Mouse (Mus musculus) ES-E14 (cell line): Measurements from ENCODE around the gene Col2a1. TPM values are rescaled to one million over a fixed set of nuclear protein-coding genes. Genes with fewer than 3 reads are reported as not detected.

Experiments
- DNase-seq: peaks from one replicate; pipeline ENCODE4 v3.0.0-alpha.2; 2013; ENCODE audit warnings: low read depth, low spot score
- H3K27ac ChIP-seq: 2 replicates; pipeline ENCODE4 v1.5.1; 2012; ENCODE audit warnings: low read depth, mild to moderate bottlenecking, low read length, moderate library complexity, mixed read lengths; ENCODE audit not compliant: poor library complexity, insufficient read depth, severe bottlenecking
- H3K36me3 ChIP-seq: 2 replicates; pipeline ENCODE4 v1.6.1; 2012; ENCODE audit warnings: mild to moderate bottlenecking, low read length, moderate library complexity, mixed read lengths; ENCODE audit not compliant: control insufficient read depth, poor library complexity, insufficient read depth, severe bottlenecking
- H3K4me1 ChIP-seq, 2 experiments: fragments of 150-350 bp in 1 of 2; sonication (generic) in 1 of 2; 2 replicates each; pipeline ENCODE4 v1.6.1; 2012; ENCODE audit warnings: low read length in 2 of 2, mild to moderate bottlenecking in 1 of 2, mixed read lengths in 1 of 2; ENCODE audit not compliant: control insufficient read depth in 2 of 2, insufficient read depth in 2 of 2, poor library complexity in 1 of 2
- H3K4me3 ChIP-seq, 2 experiments: fragments of 150-350 bp in 1 of 2; sonication (generic) in 1 of 2; 2 replicates each; pipeline ENCODE4 v1.5.1; 2012; ENCODE audit warnings: low read length in 2 of 2, low read depth in 1 of 2, mild to moderate bottlenecking in 1 of 2, mixed read lengths in 1 of 2; ENCODE audit not compliant: insufficient read depth in 1 of 2, poor library complexity in 1 of 2, severe bottlenecking in 1 of 2
- H3K9ac ChIP-seq: 2 replicates; pipeline ENCODE4 v1.6.1; 2012; ENCODE audit warnings: low read depth, mild to moderate bottlenecking, low read length, mixed read lengths; ENCODE audit not compliant: poor library complexity, insufficient read depth, severe bottlenecking
- H3K9me3 ChIP-seq: fragments of 150-350 bp; sonication (generic); 2 replicates; pipeline ENCODE4 v1.6.1; 2012; ENCODE audit warnings: low read depth, mild to moderate bottlenecking, low read length; ENCODE audit not compliant: control insufficient read depth, insufficient read depth
- CHD2 ChIP-seq: IDR thresholded peaks from 2 replicates; pipeline ENCODE4 v1.6.1; 2014; ENCODE audit warnings: mild to moderate bottlenecking, low read depth, low read length, inconsistent platforms
- HCFC1 ChIP-seq: IDR thresholded peaks from 2 replicates; pipeline ENCODE4 v1.6.1; 2012; ENCODE audit warnings: low read length, inconsistent platforms, borderline replicate concordance; ENCODE audit not compliant: insufficient read depth
- MAFK ChIP-seq: IDR thresholded peaks from 2 replicates; pipeline ENCODE4 v1.6.1; 2014; ENCODE audit warnings: mild to moderate bottlenecking, low read depth, low read length, inconsistent platforms; ENCODE audit not compliant: insufficient read depth
- ZC3H11A ChIP-seq: IDR thresholded peaks from 2 replicates; pipeline ENCODE4 v1.6.1; 2012; ENCODE audit warnings: low read depth, mild to moderate bottlenecking, inconsistent platforms, low read length, borderline replicate concordance
- ZNF384 ChIP-seq: IDR thresholded peaks from 2 replicates; pipeline ENCODE4 v1.6.1; 2012; ENCODE audit warnings: low read depth, low read length, inconsistent platforms
- in situ Hi-C, 2 experiments: fragments of 600-800 bp; cut with MboI; formaldehyde crosslinking; loops; one replicate each; pipeline ENCODE4 v1.15.1; 2025; ENCODE audit warnings: low sequenced_read_pairs in 2 of 2, inconsistent platforms in 1 of 2; ENCODE audit not compliant: unreplicated experiment in 2 of 2
- total RNA-seq: library from RNA; depleted of rRNA; stranded (reverse); fragments of 300-350 nt; gene quantifications from 2 replicates; pipeline ENCODE4 v1.2.3, GENCODE M21; 2012

The Col2a1 gene
- total RNA-seq, 1 experiment: 10.9 TPM

GRCm38 (mm10) chr15:97944919-97945574, 59.4 kb downstream of the Col2a1 start:
- no peaks in the 10 kb centered on the region for H3K36me3 ChIP-seq
- no peak overlapping the region for H3K4me3 ChIP-seq
- H3K9me3 ChIP-seq: no peaks in the 10 kb centered on the region
- no peak for TF ChIP-seq HCFC1
- no peak for TF ChIP-seq ZC3H11A
- no peak for TF ChIP-seq CHD2
- TF ChIP-seq MAFK: no peak
- TF ChIP-seq ZNF384: no peak
- in situ Hi-C loops: no loop called here
- H3K27ac ChIP-seq: no peak overlapping the region; the same call in 1 of the 2 replicates
- DNase-seq: no peak
- H3K4me1 ChIP-seq: no peaks in the 10 kb centered on the region
- H3K9ac ChIP-seq: no peak overlapping the region

DNA sequence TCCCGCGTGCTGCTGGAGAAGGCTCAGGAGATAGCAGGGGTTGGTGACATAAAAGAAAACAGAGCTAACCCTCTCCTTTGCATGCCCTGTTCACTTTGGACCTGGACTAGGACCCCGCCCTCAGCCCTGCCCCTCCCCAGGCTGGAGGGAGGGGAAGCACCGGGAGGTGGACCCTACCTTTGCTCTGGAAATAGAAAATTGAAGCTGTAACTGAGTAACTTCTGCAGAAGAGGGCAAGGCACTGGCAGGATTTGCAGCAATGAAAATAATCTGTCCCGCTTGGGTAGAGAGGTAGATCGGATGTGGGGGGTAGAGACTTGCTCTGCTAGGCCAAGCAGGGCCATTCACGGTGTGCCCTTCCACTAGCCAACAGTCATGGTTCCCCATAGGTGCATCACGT, 61.1 kb downstream of the Col2a1 start:
- Histone ChIP-seq H3K4me1 (no peaks in the 10 kb centered on the region), H3K9ac (no peak overlapping the region), H3K4me3 (no peak overlapping the region), H3K36me3 (no peaks in the 10 kb centered on the region), H3K9me3 (no peaks in the 10 kb centered on the region), H3K27ac (no peak overlapping the region)
- in situ Hi-C loops: no loop called here
- no peak for DNase-seq
- no peak for TF ChIP-seq MAFK
- TF ChIP-seq ZC3H11A: no peak
- TF ChIP-seq HCFC1: no peak
- no peak for TF ChIP-seq ZNF384
- no peak for TF ChIP-seq CHD2

DNA sequence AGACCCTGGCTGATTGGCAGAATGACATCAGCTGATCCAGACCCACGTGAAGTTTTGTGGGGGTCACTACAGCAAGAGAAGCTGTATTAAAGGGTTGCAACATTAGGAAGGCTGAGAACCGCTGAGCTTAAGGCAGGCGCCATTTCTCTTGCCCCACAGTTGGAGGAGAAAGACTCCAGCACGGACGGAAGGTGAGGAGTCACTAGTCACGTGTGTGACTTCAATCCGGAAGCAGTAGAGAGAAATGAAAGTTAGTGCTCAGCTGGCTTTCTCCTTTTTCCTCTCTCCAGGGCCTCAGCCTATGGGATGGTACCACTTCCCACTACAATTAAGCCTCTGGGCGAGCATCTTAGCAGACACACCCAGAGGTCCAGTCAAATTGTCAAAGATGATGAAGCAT, 62.0 kb downstream of the Col2a1 start:
- no peak overlapping the region for H3K4me3 ChIP-seq
- H3K9me3 ChIP-seq: no peaks in the 10 kb centered on the region
- TF ChIP-seq ZC3H11A (no peak), MAFK (no peak), HCFC1 (no peak), CHD2 (no peak), ZNF384 (no peak)
- H3K27ac ChIP-seq: no peak overlapping the region
- in situ Hi-C loops: no loop called here
- DNase-seq: no peak
- H3K4me1 ChIP-seq: no peaks in the 10 kb centered on the region
- H3K36me3 ChIP-seq: no peaks in the 10 kb centered on the region
- no peak overlapping the region for H3K9ac ChIP-seq

GRCm38 (mm10) chr15:97941306-97941705, 63.2 kb downstream of the Col2a1 start:
- TF ChIP-seq CHD2 (no peak), MAFK (no peak), ZC3H11A (no peak), ZNF384 (no peak), HCFC1 (no peak)
- no peak overlapping the region for H3K4me3 ChIP-seq
- no peaks in the 10 kb centered on the region for H3K36me3 ChIP-seq
- in situ Hi-C loops: no loop called here
- H3K27ac ChIP-seq: no peak overlapping the region
- no peak overlapping the region for H3K9ac ChIP-seq
- no peak for DNase-seq
- no peaks in the 10 kb centered on the region for H3K9me3 ChIP-seq
- H3K4me1 ChIP-seq: no peaks in the 10 kb centered on the region

GRCm38 (mm10) chr15:97940088-97940487, 64.4 kb downstream of the Col2a1 start:
- H3K27ac ChIP-seq: no peak overlapping the region
- TF ChIP-seq CHD2 (no peak), MAFK (no peak), ZNF384 (no peak), HCFC1 (no peak), ZC3H11A (no peak)
- no peaks in the 10 kb centered on the region for H3K9me3 ChIP-seq
- in situ Hi-C loops: no loop called here
- no peaks in the 10 kb centered on the region for H3K4me1 ChIP-seq
- no peak for DNase-seq
- H3K4me3 ChIP-seq: no peak overlapping the region
- H3K36me3 ChIP-seq: no peaks in the 10 kb centered on the region
- H3K9ac ChIP-seq: no peak overlapping the region
